Mouse (Mus musculus) bone marrow, adult 2 months (tissue): ENCODE data around the gene Myh10.

Experiments
- CTCF ChIP-seq: fragments of 200-500 bp; IDR thresholded peaks from 2 replicates; pipeline ENCODE4 v1.5.1; 2011; ENCODE audit warnings: low read length, control low read depth; ENCODE audit not compliant: control insufficient read depth, insufficient read depth
- POLR2A ChIP-seq: fragments of 200-500 bp; IDR thresholded peaks from 2 replicates; pipeline ENCODE4 v1.6.1; 2011; ENCODE audit warnings: low read depth, mild to moderate bottlenecking, control low read depth, low read length, borderline replicate concordance; ENCODE audit not compliant: control insufficient read depth

DNA sequence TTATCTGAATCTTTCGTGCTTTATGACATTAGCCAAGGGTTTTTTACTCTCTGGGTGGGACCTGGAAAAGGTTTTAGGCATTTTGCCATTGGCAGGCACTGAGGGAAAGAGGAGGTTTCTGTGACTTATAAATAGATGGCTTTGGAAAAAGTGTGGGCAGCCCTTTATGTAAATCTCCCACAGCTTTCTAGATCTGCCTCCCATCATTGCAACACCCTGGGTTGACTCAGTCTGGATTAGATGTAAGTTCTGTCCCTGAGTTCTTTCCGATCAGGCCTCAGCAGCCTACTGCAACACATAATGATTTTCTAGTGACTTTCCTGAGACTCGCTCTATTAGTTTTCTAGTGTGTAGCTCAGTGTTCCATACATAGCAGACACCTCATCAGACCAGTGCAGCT is 16.1 kb upstream of the Myh10 start:
- TF ChIP-seq CTCF (no peak), POLR2A (no peak)
